Mouse (Mus musculus): Measurements from ENCODE around the gene Nomo1. TPM values are rescaled to one million over a fixed set of nuclear protein-coding genes. Genes with fewer than 3 reads are reported as not detected.

Nomo1 gene
- polyA plus RNA-seq, 1 experiment from 2014 or later = 48.2 TPM

DNA sequence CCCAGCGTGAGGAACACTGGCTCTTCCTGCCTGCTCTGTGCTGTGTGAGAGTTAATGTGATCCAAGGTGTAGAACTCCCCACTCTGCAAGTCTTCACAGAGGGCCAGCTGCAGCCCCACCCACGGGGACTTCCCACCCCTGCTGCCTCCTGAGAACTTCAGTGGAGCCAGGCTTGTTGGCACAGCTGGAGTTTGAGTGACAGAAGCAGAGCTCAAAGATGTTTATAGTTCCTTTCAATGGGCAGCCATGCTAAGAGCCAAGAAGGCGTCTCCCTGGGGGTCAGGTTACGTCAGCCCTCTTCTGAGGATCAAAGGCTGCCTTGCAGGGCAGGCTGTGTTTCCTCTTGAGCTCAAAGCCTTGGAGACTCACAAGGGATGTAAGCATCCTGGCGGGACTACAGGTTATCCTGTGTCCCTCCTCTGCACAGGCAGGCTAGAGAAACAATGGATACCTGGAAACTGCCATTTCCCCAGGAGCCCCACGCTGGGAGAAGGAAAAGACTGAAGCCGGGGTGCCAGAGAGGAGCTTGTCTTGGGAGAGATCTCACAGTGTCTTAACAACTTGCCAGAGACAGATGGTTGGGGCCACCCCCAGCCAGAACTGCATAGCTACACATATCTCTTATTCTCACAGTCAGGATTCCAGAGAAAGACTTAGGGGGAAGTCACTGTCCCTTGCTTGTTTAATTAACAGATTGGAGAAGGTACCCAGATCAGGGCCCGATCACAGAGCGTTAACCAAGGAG lies 20.1 kb upstream of the Nomo1 start:
- Histone ChIP-seq H3K27me3 (replicated peaks; ENCODE audit: control insufficient read depth, insufficient read depth, low read length) (no peaks in the 10 kb centered on the region), H3K9ac (ENCODE audit: low read length) (no peak overlapping the region; the same call in 1 of the 2 replicates), H3K4me2 (ENCODE audit: low read length) (no peak overlapping the region), H3K4me1 (replicated peaks; ENCODE audit: control insufficient read depth, insufficient read depth, low read length) (peaks cover 6% of the 10 kb centered on the region; the same call in 1 of the 2 replicates), H3K36me3 (ENCODE audit: control insufficient read depth, insufficient read depth, low read length) (no peaks in the 10 kb centered on the region), H3K4me3 (ENCODE audit: low read depth, low read length) (no peak overlapping the region), H3K9me3 (ENCODE audit: control insufficient read depth, low read length) (no peaks in the 10 kb centered on the region), H3K27ac (ENCODE audit: low read depth) (no peak overlapping the region)
- peak; percentile 58 for DNase-seq (ENCODE audit: low spot score)
- 16% methylated on average over 9 of the region's 9 CpGs for WGBS
- no peak; the same call in 1 of the 2 replicates for ATAC-seq (replicated peaks; ENCODE audit: low FRiP score, low TSS enrichment, low read depth)

GRCm38 (mm10) chr7:46019594-46019993 lies 13.9 kb upstream of the Nomo1 start:
- H3K9ac ChIP-seq (ENCODE audit: low read length) = no peak overlapping the region
- H3K4me2 ChIP-seq (ENCODE audit: low read length) = no peak overlapping the region
- no peak for DNase-seq (ENCODE audit: low spot score)
- no peaks in the 10 kb centered on the region for H3K36me3 ChIP-seq (ENCODE audit: control insufficient read depth, insufficient read depth, low read length)
- no peaks in the 10 kb centered on the region for H3K9me3 ChIP-seq (ENCODE audit: control insufficient read depth, low read length)
- H3K4me3 ChIP-seq (ENCODE audit: low read depth, low read length) = no peak overlapping the region
- H3K4me1 ChIP-seq (replicated peaks; ENCODE audit: control insufficient read depth, insufficient read depth, low read length) = no peaks in the 10 kb centered on the region
- H3K27me3 ChIP-seq (replicated peaks; ENCODE audit: control insufficient read depth, insufficient read depth, low read length) = no peaks in the 10 kb centered on the region
- ATAC-seq (replicated peaks; ENCODE audit: low FRiP score, low TSS enrichment, low read depth) = no peak
- 71% methylated on average over 3 of the region's 3 CpGs for WGBS
- no peak overlapping the region for H3K27ac ChIP-seq (ENCODE audit: low read depth)

DNA sequence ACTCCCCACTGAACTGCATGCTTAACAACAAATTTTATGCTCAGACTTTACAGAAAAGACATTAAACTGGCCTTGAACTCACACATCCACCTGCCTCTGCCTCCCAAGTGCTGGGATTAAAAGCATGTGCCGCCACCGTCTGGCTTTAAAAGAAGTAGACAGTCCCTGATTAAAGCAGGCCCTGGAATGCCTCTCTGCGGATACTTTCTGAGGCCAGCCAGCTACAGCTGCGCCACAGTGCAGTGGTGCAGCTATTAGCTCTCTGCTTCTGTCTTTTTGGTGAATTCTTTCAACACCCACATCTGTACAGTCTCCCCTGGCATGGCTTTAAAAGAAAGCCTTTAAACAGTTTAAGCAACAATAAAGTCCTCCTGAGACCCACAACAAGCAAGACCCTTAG lies 11.5 kb upstream of the Nomo1 start:
- Histone ChIP-seq H3K4me2 (ENCODE audit: low read length) (no peak overlapping the region), H3K4me1 (replicated peaks; ENCODE audit: control insufficient read depth, insufficient read depth, low read length) (no peaks in the 10 kb centered on the region), H3K27ac (ENCODE audit: low read depth) (no peak overlapping the region), H3K27me3 (replicated peaks; ENCODE audit: control insufficient read depth, insufficient read depth, low read length) (no peaks in the 10 kb centered on the region), H3K9me3 (ENCODE audit: control insufficient read depth, low read length) (no peaks in the 10 kb centered on the region), H3K36me3 (ENCODE audit: control insufficient read depth, insufficient read depth, low read length) (no peaks in the 10 kb centered on the region), H3K4me3 (ENCODE audit: low read depth, low read length) (no peak overlapping the region), H3K9ac (ENCODE audit: low read length) (no peak overlapping the region)
- ATAC-seq (replicated peaks; ENCODE audit: low FRiP score, low TSS enrichment, low read depth) = no peak
- no peak for DNase-seq (ENCODE audit: low spot score)
- 37% methylated on average over 4 of the region's 4 CpGs for WGBS

GRCm38 (mm10) chr7:46025436-46025835 lies 8.1 kb upstream of the Nomo1 start:
- no peak overlapping the region for H3K4me2 ChIP-seq (ENCODE audit: low read length)
- no peaks in the 10 kb centered on the region for H3K27me3 ChIP-seq (replicated peaks; ENCODE audit: control insufficient read depth, insufficient read depth, low read length)
- DNase-seq (ENCODE audit: low spot score) (no peak), ATAC-seq (replicated peaks; ENCODE audit: low FRiP score, low TSS enrichment, low read depth) (no peak)
- H3K27ac ChIP-seq (ENCODE audit: low read depth) = no peak overlapping the region
- no peak overlapping the region for H3K9ac ChIP-seq (ENCODE audit: low read length)
- WGBS = 74% methylated on average over 9 of the region's 9 CpGs
- H3K36me3 ChIP-seq (ENCODE audit: control insufficient read depth, insufficient read depth, low read length) = no peaks in the 10 kb centered on the region
- H3K4me1 ChIP-seq (replicated peaks; ENCODE audit: control insufficient read depth, insufficient read depth, low read length) = 0 out of 2 replicates have a peak, but pooled peaks cover 7% of the 10 kb centered on the region
- H3K9me3 ChIP-seq (ENCODE audit: control insufficient read depth, low read length) = no peaks in the 10 kb centered on the region
- no peak overlapping the region for H3K4me3 ChIP-seq (ENCODE audit: low read depth, low read length)

GRCm38 (mm10) chr7:46028681-46029080 lies 4.8 kb upstream of the Nomo1 start:
- H3K36me3 ChIP-seq (ENCODE audit: control insufficient read depth, insufficient read depth, low read length) = no peaks in the 10 kb centered on the region
- H3K4me3 ChIP-seq (ENCODE audit: low read depth, low read length) = no peak overlapping the region
- no peaks in the 10 kb centered on the region for H3K9me3 ChIP-seq (ENCODE audit: control insufficient read depth, low read length)
- H3K9ac ChIP-seq (ENCODE audit: low read length) = no peak overlapping the region
- no peaks in the 10 kb centered on the region for H3K27me3 ChIP-seq (replicated peaks; ENCODE audit: control insufficient read depth, insufficient read depth, low read length)
- 0 out of 2 replicates have a peak, but pooled peaks cover 7% of the 10 kb centered on the region for H3K4me1 ChIP-seq (replicated peaks; ENCODE audit: control insufficient read depth, insufficient read depth, low read length)
- H3K27ac ChIP-seq (ENCODE audit: low read depth) = no peak overlapping the region
- H3K4me2 ChIP-seq (ENCODE audit: low read length) = no peak overlapping the region
- ATAC-seq (replicated peaks; ENCODE audit: low FRiP score, low TSS enrichment, low read depth) (no peak), DNase-seq (ENCODE audit: low spot score) (no peak)
- 82% methylated on average over 10 of the region's 10 CpGs for WGBS

GRCm38 (mm10) chr7:46029299-46030144 lies 4.0 kb upstream of the Nomo1 start:
- Histone ChIP-seq H3K9me3 (ENCODE audit: control insufficient read depth, low read length) (no peaks in the 10 kb centered on the region), H3K27ac (ENCODE audit: low read depth) (peak overlapping the region; percentile 67), H3K4me3 (ENCODE audit: low read depth, low read length) (no peak overlapping the region), H3K36me3 (ENCODE audit: control insufficient read depth, insufficient read depth, low read length) (no peaks in the 10 kb centered on the region), H3K4me1 (replicated peaks; ENCODE audit: control insufficient read depth, insufficient read depth, low read length) (peaks cover 10% of the 10 kb centered on the region), H3K9ac (ENCODE audit: low read length) (no peak overlapping the region), H3K4me2 (ENCODE audit: low read length) (peak overlapping the region; percentile 39), H3K27me3 (replicated peaks; ENCODE audit: control insufficient read depth, insufficient read depth, low read length) (no peaks in the 10 kb centered on the region)
- peak; percentile 72 for ATAC-seq (replicated peaks; ENCODE audit: low FRiP score, low TSS enrichment, low read depth)
- 61% methylated on average over 9 of the region's 9 CpGs for WGBS
- no peak for DNase-seq (ENCODE audit: low spot score)

- H3K4me3 ChIP-seq (ENCODE audit: low read depth, low read length) = no peak within 1 kb of the TSS
- peak within 1 kb of the TSS; percentile 39 for H3K4me2 ChIP-seq (ENCODE audit: low read length)
- 0 out of 2 replicates have a peak within 1 kb of the TSS, but pooled peaks have one; percentile 25 for H3K9ac ChIP-seq (ENCODE audit: low read length)
- ATAC-seq (replicated peaks; ENCODE audit: low FRiP score, low TSS enrichment, low read depth) (peak; percentile 63), DNase-seq (ENCODE audit: low spot score) (peak; percentile 80)
- H3K27ac ChIP-seq (ENCODE audit: low read depth) = peak within 1 kb of the TSS; percentile 67
- no peaks in the 10 kb centered on the region for H3K36me3 ChIP-seq (ENCODE audit: control insufficient read depth, insufficient read depth, low read length)
- no peaks in the 10 kb centered on the region for H3K27me3 ChIP-seq (replicated peaks; ENCODE audit: control insufficient read depth, insufficient read depth, low read length)
- peaks cover 16% of the 10 kb centered on the region for H3K4me1 ChIP-seq (replicated peaks; ENCODE audit: control insufficient read depth, insufficient read depth, low read length)
- H3K9me3 ChIP-seq (ENCODE audit: control insufficient read depth, low read length) = no peaks in the 10 kb centered on the region
- 6% methylated on average over 11 of the region's 11 CpGs for whole genome bisulfite sequencing
Observed at GRCm38 (mm10) chr7:46030145-46030488, 3.4 kb upstream of the Nomo1 start, which contains the start of gene Abcc6. Gene Abcc6 (minus strand): TSS chr7:46030302.

GRCm38 (mm10) chr7:46031075-46031474 lies 2.4 kb upstream of the Nomo1 start:
- ATAC-seq (replicated peaks; ENCODE audit: low FRiP score, low TSS enrichment, low read depth) = no peak
- no peak overlapping the region for H3K27ac ChIP-seq (ENCODE audit: low read depth)
- WGBS = 67% methylated on average over 2 of the region's 2 CpGs
- H3K9me3 ChIP-seq (ENCODE audit: control insufficient read depth, low read length) = no peaks in the 10 kb centered on the region
- DNase-seq (ENCODE audit: low spot score) = no peak
- H3K27me3 ChIP-seq (replicated peaks; ENCODE audit: control insufficient read depth, insufficient read depth, low read length) = no peaks in the 10 kb centered on the region
- H3K36me3 ChIP-seq (ENCODE audit: control insufficient read depth, insufficient read depth, low read length) = no peaks in the 10 kb centered on the region
- H3K4me3 ChIP-seq (ENCODE audit: low read depth, low read length) = no peak overlapping the region
- peaks cover 16% of the 10 kb centered on the region for H3K4me1 ChIP-seq (replicated peaks; ENCODE audit: control insufficient read depth, insufficient read depth, low read length)
- no peak overlapping the region for H3K4me2 ChIP-seq (ENCODE audit: low read length)
- H3K9ac ChIP-seq (ENCODE audit: low read length) = no peak overlapping the region
